Mouse (Mus musculus) A20 (cell line): Measurements from ENCODE around the gene Kat2a.

Experiments
- DNase-seq: peaks from one replicate; pipeline ENCODE4 v3.0.0-alpha.2; 2011; ENCODE audit warnings: low read depth, low spot score

Kat2a gene

DNA sequence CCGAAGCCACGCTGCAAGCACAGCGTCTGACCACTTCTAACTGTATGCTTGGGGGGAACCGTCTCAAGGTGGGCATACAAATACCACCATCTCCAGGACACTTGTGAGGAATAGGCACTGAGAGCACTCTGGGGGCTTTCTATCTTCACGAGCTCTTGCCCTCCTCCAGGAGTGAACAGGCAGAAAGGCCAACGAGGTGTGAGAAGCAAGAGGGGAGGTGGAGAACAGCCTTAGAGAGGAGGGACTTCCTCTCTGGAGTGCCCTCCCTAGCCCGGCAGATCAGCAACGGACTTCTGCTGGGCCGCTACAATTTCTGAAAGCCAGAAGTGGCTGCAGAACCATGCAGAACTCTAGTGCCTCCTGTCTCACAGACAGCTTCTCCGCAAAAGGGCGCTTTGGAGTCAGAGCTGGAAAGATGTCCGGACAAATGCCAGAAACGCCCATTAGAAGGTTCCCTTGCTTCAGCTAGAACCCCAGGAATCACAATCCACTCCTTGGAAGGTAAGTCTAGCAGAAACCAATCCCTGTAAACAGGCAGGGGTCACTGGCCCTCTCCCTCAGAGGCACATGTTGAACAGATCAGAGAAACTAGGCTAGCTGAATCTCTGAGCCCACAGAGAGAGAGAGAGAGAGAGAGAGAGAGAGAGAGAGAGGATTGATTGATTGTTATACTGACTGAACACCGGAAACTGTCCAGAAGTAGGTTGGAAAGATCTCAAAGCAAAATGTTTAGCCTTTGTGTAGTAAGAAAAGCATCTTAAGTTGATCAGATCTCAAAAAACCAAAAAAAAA lies 23.9 kb upstream of the Kat2a start:
- DNase-seq: peak; percentile 74

DNA sequence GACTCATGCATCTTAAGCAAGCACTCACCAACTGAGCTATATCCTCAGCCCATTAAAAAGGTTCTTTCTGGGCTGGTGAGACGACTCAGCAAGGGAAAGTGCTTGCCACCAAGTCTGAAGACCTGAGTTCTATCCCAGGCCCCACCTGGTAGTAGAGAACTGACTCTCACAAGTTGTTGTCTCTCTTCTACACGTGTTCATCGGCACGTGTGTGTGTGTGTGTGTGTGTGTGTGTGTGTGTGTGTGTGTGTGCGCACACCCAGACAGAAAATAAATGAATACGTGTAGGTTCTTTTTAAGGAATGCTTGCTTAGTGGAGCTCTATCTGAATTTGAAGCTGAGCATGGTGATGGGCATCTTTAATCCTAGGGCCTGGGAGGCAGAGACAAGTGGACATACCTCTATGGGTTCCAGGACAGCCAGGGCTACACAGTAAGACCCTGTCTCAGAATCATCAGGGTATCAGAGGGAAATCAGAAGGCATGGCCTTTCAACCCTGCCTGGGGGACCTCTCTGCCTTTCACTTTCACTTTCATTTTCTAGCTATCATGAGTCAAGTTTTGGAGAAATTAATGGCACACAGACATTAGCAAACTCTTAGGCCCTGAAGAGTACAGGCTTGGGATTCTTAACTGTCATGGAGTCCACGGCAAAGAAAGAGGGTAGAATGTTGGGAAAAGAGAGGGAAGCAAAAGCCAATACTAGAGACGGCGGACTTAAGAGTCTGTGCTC lies 23.0 kb upstream of the Kat2a start:
- peak; percentile 52 for DNase-seq

DNA sequence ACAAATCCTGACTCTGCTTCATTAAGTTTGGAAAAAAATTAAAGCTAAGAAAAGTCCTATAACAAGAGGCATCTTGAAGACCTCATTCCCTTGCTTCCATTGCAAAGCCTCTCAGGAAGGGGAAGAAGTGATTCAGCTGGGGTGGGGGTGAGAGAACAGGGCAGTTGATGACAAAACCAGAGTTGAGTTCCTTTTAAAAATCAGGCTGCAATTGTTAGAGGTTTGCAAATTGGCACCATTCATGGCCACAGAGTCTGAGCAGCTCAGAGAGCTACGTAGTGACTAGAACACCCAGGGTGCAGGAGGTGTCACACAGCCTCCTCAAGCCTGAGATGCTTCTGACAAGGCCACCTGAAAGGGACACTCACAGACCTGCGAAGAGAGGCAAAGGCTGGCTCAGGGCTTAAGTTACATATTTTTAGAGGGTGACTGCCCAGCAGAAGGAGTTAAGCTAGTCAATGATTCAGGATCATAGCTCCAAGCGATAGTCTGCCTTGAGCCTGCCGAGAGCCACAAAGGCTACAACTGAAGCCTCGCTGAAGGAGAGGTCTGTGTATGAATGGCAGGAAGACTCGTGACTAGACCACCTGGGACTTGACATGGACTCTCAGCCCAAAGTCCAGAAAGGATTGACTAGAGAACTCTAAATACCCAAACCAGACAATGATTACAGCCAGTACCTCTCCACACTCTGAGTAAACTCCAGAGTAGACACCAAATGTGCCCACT lies 18.4 kb upstream of the Kat2a start:
- no peak for DNase-seq

DNA sequence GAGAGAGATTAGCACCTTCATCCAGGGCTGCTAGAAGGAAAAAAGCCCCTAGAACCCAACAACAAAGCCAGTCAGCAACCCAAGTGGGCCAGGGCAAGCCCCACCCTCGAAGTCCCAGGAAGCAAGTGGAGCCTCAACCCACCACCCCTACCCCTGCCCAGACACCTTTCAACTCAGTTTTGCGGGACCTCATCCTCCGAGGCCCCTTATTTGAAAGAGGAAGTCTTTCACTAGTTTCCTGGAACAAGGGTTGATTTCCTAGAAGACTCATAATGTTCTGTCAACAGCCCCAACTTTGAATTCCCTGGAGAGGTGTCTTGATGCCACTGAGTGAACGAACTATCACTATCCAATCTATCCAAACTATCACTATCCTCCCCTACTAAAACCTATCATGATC lies 17.7 kb upstream of the Kat2a start:
- DNase-seq: no peak

DNA sequence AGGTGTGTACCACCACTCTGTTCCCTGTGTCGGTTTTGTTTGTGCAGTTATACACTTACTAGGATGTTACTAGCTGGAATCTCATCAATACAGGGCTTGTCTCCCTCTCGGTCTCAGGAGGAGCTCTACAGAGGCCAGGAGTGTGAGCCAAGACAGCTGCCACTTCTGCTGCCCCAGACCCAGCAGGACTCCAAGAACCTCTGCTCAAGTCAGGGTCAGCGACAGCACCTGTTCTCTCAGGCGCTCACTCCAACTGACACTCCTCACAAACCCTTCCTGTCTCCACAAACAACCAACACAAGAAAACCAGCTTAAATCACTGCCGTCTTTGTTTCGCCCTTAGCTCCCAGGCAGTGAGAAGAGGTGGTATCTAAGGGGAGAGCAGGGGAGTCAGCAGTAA lies 16.3 kb upstream of the Kat2a start:
- DNase-seq: no peak

DNA sequence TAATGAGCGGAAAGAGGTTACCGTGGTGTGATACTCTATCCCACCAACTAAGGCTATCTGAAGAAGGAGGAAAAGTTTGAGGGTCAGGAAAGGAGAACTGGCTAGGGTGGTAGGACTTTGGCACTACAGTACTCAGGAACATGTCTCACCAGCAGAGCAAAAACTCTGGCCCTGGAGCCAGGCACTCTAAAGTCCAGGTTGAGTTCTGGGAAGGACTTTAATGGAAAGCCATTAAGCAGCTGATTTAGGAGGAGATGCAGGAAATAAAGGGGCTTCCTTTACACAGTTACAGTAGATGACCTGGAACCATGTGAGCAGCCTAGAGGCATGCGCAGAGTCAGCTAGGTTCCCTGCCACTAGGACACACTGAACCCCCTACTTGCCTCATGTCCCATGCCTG lies 14.9 kb upstream of the Kat2a start:
- no peak for DNase-seq

DNA sequence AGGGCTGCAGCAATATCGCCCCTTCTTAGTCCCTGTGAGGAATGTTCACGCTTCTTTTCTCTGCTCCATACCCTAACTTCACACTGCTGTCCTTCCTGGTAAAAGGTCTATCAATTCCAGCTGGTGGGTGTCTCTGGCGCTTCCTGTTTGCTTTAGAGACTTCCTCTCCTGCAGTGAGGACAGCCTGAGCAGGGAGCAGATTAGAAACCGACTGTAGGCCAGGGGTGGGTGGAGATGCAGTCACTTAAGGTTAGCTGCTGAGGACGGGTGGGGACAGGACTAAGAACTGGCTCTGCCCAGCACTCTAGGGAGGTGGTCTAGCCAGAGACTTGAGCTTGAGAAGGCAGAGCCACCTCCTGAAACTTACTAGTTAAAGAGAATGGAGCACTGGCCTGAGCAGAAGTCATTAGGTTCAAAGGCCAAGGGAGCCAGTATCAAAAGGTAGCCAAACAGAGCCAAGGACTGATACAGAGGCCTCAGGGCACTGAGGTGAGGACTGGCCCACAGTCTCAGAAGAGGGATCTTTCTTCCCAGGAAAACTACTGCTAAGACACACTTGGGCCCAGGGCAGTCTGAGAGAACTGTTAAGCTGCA lies 12.8 kb upstream of the Kat2a start:
- peak; percentile 24 for DNase-seq

DNA sequence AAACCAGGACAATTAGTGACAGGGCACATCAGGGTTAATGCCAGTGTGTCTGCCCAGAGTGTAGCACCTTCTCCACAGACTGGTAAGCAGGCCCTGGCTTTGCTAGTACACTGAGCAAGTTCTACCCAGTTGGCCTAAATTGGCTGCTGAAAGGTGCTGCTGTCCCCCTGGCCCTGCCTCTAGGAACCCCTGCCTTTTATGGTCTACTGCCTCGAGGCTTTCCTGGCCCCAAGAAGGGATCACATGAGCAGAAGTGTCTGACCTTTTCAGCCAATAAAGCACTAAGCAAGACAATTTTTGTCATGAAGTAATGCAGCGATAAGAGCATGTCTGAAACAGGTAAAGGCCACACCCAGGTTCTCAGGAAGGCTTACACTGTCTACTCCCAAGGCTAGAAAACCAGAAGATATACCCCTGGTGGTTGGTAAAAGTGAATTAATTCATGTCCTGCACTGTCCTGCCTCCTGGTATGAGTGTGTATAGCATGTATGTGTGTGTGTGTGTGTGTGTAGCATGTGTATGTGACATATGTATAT lies 10.3 kb upstream of the Kat2a start:
- peak; percentile 57 for DNase-seq

DNA sequence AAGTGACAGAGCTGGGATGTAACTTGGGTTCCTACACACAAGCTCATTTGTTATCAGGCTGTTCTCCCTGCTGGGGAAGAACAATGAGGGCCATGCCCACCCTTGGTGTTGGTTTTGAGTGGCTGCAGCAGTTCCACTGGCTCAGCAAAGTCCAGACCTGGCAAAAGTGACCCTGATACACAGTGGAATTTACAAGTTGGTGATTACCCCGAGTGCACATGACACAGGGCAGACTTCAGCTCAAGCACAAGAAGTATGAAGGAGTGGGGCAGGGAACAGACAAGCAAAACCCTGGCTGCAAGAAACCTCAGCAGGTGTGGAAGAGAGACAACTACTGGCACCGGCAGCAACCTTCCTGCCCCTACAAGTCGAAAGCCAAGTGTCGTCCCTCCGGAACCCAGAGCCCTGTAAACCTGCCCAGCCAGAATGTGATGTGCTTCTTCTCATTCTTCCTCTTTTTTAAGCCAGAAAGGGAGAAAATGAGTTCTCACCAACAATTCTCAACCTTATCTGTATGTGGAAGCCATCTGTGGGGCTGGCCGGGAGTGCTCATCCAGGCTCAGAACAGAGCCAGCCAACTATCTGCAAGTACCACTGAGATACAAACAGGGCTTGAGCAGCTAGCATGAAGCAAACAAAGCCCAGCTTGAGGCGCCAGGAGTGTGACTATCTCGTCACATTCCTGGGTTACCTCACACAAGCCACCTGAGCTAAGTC lies 9.7 kb upstream of the Kat2a start:
- DNase-seq: no peak

DNA sequence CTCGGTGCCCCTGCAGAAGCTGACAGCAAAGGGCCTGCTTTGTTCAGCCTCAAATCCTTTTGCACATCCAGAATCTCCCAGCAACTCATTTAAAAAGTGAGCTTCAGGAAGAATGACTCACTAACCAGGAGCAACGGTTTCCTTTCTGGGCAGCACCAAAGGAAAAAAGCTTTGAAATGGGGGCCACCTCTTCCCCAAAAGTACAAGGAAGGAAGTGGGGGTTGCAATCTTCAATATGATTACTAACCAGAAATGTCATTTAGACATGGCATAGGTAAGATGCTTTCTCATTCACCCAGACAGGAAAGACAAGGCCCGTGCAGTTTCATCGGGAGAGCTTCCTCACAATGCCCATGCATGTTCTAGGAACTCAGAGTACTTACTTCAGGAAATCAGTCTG lies 9.0 kb upstream of the Kat2a start:
- DNase-seq: no peak

DNA sequence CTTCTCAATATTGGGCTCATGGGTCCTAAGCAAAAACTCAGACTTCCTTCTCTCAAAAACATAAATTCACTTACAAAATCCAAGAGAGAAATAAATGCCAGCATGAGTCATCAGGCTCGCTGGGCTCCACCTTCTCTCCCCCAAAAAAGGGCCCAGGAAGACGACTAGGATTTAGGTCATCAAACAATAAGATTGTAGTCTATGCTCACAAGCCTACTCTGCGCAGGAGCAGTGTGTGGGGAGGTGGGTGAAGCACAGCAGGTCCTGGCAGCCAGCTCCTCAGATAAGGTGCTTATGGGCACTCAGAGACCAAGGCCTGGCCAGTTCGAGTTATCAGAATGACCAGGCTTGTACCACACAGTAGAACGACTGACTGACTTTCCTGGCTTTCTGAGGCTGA lies 8.1 kb upstream of the Kat2a start:
- DNase-seq: no peak

DNA sequence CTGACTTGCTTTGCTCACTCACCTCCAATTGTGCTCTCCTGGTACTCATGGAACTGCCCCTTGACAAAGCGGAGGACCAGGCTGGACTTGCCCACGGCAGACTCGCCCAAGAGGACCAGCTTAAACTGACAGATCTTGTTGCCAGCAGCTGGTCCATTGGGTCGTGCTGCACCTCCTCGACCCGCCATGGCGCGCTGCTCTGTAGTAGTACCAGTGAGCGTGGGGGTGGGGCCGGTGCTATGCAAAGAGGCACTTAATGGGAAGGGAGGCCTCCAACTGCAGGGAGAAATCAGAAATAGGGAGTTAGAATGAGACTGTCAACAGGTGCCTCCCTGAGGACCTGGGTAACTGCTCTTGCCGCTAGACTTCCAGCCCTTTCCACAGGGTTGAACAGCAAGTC lies 7.6 kb upstream of the Kat2a start:
- no peak for DNase-seq

DNA sequence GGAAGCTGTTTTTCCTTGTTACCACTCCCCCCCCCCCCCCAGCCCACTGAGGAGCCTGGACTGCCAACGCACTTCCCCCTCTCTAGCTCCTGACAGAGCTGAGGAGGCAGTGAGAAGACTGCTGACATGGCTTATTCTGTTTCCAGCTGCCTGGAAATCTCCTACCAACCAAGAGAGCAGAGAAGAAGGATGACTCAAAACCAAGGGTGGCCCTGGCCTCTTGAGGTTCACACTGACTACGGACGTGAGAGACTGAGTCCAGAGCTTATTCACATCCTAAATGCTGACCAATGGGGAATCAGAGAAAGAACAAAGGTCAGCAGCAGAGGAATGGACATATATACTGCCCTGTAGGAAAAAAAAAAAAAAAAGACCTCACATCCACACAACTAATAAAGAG lies 7.0 kb upstream of the Kat2a start:
- DNase-seq: no peak

DNA sequence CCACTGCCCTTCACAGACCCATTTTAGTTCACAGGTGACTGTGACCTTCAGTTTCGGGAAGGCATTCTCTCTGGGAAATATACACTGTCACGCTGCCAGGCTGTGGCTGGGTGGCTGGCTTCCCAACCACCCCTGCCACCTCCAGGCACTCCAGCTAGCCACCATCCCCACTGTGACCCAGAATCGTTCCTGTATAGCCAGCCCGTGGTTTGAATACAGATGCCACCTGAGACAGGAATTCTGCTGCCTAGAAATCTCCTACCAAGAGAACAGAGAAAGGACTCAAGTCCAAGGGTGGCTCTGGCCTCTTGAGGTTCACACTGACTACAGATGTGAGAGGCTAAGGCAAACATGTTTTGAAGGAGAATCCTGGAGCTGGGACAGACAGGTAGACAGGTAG lies 6.6 kb upstream of the Kat2a start:
- DNase-seq: no peak

DNA sequence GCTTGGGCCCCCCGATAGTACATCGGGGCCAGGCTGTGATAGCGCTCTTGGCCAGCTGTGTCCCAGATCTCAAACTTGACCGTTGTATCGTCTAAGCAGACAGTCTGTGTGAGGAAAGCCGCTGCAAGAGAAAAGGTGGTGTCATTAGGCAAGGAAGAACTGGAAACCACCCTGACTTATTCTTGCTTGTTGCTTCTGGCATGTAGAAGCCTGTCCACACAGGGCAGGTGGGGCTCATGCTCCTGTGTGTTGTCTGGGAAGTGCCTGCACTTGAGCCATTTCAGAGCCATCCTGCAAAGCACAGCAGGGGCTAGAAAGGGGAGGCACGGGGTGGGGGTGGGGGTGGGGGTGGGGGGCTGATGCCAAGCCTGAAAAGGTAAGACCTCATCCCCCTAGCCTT lies 6.2 kb upstream of the Kat2a start:
- no peak for DNase-seq

DNA sequence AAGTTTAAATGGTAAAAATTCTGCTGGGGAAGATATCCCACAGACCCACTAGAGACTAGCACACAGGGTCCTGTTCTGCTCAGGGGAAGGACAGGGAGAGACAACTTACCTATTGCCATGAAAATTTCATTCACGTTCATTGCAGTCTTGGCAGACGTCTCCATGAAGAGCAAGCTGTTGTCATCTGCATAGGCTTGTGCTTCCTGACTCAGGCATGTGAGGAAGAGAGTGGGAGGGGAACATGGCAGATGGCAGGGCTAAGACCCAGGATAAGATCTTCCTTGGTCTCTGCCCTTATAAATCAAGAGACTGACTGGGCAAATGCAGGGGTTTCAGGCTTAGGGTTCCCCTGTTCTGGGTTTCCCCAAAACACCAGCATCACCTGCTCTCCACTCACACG lies 4.4 kb upstream of the Kat2a start:
- DNase-seq: no peak

DNA sequence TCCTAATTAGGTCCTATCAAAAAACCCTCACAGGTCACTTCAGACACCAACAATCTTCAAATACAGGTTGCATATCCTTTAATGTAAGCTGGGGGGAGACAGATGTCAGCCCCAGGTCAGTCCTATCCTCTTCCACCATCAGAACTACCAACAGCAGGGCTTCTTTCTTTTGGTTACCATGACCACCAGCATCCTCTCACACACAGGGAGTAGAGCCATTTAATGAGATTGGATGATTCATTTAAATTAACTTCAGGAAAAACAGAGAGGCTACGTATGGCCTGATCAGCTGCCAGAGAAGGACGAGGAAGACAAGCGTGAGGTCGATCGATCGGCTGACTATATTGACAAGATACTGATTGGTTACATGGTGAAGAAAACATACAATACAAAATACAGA lies 2.7 kb upstream of the Kat2a start:
- DNase-seq: no peak

DNA sequence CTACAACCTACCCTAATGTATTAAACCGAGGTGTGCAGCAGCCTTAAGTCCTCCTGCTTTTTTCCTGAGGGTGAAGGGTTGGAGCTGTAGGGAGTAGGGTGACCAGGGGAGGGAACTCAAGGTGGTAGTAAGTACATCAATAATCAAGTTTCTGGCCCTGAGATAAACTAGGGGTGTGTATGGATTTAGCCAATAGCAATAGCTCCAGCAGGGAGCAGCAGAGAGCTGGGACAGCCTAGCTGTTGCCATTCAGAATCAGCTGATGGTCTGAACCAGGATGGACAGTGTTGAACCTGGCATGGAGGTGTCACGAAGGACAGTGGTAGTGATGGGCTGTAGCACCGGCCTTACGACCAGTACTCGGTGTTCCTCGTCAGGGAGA lies 2.3 kb upstream of the Kat2a start:
- DNase-seq: peak; percentile 69

DNA sequence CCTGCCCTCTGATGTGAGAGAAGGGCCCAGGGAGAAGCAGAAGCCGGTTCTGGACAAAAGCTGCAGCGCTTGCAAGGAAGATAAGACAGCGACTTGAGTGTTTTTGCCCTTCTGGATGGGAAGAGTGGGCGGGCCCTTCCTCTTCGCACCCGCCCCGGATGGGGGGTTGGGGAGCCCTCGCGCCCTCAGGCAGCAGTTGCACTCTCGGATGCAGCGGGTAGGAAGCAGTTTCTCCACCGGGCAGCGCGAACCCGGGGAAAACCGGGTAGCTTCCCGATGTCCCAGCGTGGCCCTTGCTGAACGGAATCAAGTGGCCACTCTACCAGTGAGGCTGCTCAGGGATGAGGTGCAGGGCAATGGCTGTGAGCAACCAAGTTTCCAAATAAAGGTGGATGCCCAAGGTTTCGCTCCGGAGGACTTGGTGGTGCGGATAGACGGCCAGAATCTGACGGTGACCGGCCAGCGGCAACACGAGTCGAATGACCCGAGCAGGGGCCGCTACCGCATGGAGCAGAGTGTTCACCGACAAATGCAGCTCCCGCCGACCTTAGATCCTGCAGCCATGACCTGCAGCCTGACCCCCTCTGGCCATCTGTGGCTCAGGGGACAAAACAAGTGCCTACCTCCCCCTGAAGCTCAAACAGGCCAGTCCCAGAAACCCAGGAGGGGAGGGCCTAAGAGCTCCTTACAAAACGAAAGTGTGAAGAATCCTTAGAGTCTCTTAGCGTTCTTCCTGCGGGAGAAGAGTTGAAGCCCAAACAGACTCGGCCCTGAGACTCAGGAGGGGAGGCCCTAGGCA lies 1.7 kb upstream of the Kat2a start, which contains the start of gene Hspb9:
Hspb9 (plus strand) TSS at position 116 of the 799 bp plus-strand sequence.
- no peak for DNase-seq

DNA sequence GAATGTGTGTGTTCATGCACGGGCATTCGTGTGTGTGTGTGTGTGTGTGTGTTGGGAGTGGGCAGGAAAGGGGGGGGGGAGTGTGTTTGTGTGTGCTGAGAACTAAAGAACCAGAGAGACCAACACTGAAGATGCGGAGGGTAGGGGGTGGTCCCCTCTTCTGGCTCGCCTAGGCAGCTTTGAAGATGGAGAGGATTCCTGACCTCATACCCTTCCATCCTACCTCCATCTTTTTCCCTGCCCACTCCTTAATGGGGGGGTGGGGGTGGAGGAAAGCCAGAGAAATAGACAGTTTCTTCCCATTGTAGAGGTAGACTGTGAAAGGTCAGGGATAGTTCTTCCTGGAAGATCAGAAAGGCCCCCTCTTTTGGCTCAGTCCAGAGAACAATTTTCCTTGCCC lies 909 bp upstream of the Kat2a start:
- DNase-seq: no peak
